Mouse (Mus musculus) adrenal gland, postnatal 0 days (tissue): Measurements from ENCODE around the gene Mtnr1a. TPM values are rescaled to one million over a fixed set of nuclear protein-coding genes. Genes with fewer than 3 reads are reported as not detected.

Experiments used
- polyA plus RNA-seq: library from polyadenylated mRNA; unstranded; fragments of >200 nt; fragmentation: Nextera tagmentation; extraction: Ambion mirVana; gene quantifications from 2 replicates; pipeline ENCODE4 v1.2.1, GENCODE M21; 2015

Mtnr1a gene
- 0.28 TPM in 1 of 2 replicates, not detected in the other for polyA plus RNA-seq

GRCm38 (mm10) chr8:45068759-45069386 lies at the start of gene Mtnr1a:
Gene Mtnr1a, plus strand, starts transcription at chr8:45069137.

Other genes starting within 250 kb of the Mtnr1a start
- gene Fat1, start 133.7 kb upstream of the Mtnr1a start, polyA plus RNA-seq, result 5.3 and 8.0 TPM in 2 replicates
- gene F11, start 192.9 kb downstream of the Mtnr1a start, polyA plus RNA-seq, result 1.0 and 2.1 TPM in 2 replicates
- gene Klkb1, start 225.7 kb downstream of the Mtnr1a start, polyA plus RNA-seq, result 0.35 and 1.4 TPM in 2 replicates
- gene Gm45753, start 239.3 kb downstream of the Mtnr1a start, polyA plus RNA-seq, result 1.0 TPM in 2 replicates